Mouse (Mus musculus) embryo, embryonic 11.5 days (tissue): ENCODE measurements at regions not wholly inside any gene's neighbourhood (a gene's known extent, or its start where the extent isn't known, plus 50 kb on each side); places are given as distances from the start of the nearest gene placed in this dataset.

ENCODE experiments used
- DNase-seq: peaks from one replicate; pipeline ENCODE4 v3.0.0-alpha.2; 2012; ENCODE audit warnings: low read depth, low spot score

GRCm38 (mm10) chr2:107713706-107714105 lies 423.3 kb downstream of the Kcna4 start:
- no peak for DNase-seq

DNA sequence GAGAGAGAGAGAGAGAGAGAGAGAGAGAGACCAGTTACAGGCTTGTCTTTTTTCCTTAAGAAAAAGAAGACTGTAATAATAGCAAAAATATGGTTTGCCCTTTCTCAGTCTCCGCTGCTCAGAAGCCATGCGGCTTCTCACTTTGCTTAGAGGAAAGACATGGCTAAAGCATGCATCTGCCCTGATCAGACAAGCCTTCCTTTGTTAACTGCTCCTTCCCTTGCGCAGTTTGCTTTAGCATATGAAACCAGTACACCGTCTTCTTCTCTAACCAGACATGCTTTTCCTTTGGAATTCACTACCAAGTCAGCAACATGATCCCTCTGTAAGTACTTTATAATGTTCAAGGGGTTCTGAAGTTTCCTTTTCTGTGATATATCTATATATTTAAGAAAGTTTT lies 439.0 kb downstream of the Kcna4 start:
- DNase-seq, result peak; percentile 2

DNA sequence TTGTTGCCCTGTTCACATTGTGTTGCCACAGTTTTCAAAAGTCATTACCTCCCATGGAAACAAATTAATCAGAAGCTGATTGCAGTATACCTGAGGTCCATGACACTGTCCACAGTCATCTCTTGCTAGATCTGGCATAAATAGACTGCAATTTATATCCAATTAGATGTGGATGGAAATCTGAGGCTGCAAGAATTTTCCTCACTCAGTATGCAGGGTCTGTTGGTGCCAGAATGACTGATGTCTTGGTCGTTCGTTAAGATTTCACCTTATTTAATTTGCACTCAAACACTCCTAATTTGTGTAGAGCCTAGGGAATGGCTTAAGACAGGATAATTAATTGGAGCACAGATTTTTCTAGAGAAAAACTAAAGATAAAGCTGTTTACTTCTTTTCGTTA lies 443.9 kb downstream of the Kcna4 start:
- no peak for DNase-seq

- DNase-seq, result no peak
These were observed 444.3 kb downstream of the Kcna4 start for GRCm38 (mm10) chr2:107734703-107735102.
